Mouse (Mus musculus) adrenal gland, adult 2 months (tissue): ENCODE data around the gene Sytl3. TPM values are rescaled to one million over a fixed set of nuclear protein-coding genes. Genes with fewer than 3 reads are reported as not detected.
A peak's percentile ranks its signal among the peaks of the same experiment; 100 is the strongest.

Experiments used
- DNase-seq: peaks from one replicate; pipeline ENCODE4 v3.0.0; 2021
- polyA plus RNA-seq: library from polyadenylated mRNA; depleted of rRNA; stranded (reverse); fragments of >200 nt; gene quantifications from 2 replicates; pipeline ENCODE4 v1.2.3, GENCODE M21; 2012
- total RNA-seq, 2 experiments: library from RNA; stranded (reverse); gene quantifications; 2 replicates each; pipeline ENCODE4 v1.2.3; 2021

The Sytl3 gene
- total and polyA plus RNA-seq, 3 experiments = 0.21 TPM; not detected in 2

DNA sequence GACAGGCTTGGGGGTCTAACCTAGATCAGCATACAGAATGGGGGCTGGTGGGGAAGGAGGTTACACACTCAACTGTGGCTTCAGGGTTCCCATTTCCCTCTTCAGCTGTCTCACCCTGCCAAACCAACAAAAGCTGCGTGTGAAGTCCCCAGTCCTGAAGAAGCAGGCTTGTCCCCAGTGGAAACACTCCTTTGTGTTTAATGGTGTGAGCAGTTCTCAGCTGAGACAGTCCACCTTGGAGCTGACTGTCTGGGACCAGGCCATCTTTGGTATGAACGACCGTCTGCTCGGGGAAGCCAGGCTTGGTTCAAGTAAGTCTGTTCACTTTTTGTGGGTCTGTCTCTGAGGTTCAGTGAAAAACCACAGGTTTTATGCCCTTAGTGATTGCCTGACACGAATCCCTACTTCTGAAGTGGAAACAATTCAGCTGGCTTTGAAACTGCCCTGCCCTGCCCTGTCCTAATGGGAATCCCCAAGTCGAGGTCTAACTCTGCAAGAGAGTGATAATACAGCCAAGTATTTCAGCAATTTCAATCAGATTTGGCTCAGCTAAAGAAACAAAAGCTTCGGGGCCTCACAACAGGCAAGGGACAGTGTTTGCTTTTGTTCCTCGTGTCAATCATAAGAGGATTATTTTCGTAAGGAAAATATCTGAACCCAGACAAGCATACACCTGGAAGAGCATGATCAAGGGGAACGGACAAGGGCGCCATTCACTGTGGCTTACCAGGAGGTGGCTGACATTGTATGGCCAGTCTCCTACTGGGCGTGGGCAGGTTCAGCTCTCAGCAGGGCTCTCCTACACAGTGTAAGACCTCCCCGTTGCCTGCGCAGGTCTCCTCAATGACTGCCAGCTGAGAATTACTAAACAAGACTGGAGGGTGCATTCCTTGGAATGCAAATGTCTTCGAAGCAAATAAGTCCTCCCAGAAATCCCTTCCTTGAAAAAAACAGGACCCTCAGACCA, 77.7 kb downstream of the Sytl3 start:
- DNase-seq = no peak

DNA sequence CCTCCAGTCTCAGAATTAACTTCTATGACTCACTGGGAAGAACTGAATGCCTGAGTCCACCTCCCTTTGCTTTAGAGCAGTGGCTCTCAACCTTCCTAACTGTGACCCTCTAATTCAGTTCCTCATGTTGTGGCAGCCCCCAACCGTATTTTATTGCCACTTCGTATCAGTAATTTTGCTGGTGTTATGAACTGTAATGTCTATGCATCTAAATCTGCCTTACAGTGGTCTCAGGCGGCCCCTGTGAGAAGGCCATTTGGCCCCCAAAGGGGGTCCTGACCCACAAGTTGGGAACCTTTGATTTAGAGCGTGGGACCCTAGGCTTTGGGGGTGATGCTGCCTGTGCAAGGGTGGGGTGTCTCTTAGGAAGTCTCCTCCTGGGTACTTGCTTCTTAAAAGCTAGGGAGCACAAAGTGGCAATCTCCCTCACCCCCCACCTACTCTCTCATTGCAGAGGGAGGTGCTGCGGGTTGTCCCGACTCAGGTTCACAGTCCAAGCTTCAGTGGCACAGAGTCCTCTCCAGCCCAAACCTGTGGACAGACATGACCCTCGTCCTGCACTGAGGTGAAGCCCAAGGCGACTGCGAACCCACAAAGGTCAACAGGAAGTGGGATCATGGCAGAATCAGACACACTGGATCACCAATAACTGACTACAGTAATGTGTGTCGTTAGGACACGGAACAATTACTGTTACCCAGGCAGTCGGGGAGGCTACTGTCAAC, 78.5 kb downstream of the Sytl3 start:
- no peak for DNase-seq

DNA sequence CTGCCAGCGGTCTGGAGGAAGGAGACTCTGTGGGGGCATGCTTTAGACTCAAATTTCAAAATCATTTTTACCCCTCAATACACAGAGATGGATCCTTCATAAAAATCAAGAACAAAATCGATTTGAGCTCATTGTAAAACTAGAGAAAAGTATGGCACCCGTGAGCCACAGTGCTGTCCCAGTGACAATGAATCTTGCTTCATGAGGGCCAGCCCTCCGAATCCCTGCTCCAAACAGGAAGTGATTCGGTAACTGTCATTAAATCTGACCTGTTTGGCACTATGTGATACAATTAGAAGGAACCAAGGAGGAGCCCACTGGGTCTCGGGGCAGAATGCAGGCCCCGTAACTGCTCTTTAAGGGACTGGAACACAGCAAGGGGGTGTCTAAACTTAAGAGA, 79.9 kb downstream of the Sytl3 start:
- DNase-seq = no peak

DNA sequence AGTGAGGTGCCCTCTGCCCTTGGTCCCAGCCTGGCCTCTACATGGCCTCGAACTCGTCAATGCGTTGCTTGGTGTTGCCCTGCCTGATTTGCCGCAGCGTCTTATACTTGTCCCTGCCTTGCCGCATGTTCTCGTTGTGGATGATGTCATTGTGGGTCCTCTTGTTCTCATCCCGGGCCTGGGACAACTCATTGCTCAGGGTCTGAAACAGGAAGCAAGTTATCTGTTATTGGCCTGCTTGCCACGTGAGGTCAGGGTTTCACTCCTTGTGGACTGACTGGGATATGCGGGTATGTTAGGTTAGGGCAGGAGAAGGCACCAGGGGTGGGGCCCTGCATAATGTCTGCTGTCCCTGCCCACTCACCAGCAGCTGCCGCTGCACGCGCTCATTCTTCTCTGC, 80.4 kb downstream of the Sytl3 start:
- DNase-seq = no peak

DNA sequence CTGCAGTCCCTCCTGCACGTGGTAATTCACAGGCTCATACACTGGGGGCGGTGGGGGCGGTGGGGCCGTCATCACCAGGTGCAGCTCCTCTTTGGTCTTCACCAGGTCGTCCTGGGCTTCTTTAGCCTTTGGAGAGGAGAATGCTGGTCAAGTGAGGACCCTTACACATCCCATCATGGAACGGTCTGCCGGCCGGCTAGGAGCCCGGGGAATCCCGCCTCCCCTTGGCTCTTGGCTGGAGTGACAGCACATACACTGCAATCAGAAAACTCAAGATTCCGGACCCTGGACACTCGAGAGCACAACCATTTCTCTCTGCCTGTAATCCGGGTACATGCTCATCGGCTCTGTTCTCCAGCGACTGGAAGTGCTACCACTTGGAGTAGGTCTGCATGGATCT, 80.9 kb downstream of the Sytl3 start:
- no peak for DNase-seq

DNA sequence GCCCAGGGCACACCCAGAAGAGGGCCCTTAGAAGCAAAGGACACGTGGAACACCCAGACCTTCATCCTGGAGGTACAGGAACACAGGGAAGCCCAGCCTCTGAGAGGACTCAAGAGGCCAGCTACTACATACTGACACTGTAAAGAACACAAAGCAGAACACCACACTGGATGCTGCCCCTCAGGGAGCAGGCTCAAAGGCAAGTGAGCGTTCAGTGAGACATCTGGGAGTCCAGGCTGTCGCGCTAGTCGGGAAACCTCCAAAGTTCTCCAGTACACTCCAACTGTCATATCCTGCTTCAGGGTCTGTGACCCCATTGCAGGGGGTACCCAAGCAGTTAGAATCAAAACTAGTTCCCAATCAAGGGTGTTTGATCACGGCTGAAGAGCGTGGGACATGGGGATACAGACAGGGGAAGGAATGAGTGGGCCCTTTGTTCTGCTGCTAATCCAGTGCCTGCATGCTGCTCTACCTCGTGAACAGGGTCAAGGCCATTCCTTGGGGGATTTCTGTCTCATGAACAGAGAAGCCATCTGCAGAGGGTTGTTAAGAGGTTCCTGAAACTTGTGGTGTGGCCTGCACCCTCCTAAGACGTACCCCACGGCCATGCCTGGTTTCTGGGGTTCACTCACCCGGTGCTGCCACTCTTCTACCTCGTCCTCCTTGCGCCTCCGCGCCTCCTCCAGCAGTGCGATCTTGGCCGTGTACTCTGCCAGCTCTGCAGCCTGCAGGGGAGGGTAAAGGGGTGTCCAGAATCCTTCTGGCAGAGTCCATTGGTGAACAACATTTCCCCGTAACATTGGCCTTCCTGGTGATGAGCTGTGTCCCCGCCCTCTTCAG, 81.7 kb downstream of the Sytl3 start:
- no peak for DNase-seq

DNA sequence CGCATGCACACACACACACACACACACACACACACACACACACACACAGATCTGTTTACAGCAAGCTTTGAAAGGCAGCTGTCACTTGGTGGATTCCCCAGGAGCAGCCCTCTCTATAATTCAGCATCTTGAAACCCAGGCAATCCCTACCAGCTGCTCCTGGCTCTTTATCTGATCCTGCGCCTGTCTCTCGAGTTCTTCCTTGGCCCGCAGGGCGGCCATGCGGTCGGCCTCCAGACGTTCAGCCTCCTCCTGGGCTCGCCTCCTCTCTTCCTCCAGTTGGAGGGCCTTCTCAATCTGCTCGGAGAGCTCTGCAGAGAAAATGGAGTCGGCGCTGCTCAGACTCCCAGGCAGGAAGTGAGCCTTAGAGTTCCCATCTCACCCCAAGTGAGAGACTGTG, 82.4 kb downstream of the Sytl3 start:
- no peak for DNase-seq

DNA sequence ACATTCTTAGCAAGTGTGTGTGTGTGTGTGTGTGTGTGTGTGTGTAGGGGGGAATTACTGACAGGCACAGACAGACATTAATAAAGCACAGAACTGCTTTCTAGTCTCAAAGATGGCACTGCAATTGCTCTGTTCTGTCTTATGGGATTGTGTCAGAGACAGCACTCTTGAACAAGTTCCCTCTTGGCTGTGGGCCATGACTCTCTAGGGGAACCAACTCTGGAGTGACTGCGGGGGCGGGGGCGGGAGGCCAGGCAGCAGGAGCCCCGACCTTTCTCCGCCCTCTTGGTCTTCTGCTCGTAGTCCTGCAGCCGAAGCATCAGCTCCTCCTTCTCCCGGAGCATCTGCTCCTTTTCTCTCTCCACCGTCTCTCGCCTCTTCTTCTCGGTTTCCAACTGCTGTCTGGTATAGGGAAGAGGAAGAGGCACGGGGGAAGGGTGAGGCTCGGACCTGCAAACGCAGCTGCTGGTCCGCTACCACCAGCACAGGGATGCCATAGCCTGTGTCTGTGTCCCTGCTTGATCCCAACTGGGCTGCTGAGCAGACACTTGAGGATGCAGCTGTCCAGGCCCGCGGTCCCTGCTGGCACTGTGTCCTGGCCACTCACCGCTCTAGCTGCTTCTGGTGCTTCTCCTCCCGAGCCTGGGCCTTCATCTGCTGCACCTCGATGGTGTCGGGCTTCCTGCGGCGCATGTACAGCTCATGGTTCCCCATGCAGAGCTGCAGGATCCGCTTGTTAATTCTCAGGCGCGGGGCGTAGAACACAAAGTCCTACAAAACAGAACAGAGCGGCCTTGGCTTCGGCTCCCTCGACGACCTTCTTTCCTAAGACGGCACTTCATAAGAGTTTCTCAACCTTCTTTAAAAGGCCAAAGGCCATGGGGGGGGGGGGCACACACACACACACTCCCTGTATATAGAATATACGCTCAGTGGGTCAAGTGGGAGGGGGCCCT, 83.5 kb downstream of the Sytl3 start:
- no peak for DNase-seq

DNA sequence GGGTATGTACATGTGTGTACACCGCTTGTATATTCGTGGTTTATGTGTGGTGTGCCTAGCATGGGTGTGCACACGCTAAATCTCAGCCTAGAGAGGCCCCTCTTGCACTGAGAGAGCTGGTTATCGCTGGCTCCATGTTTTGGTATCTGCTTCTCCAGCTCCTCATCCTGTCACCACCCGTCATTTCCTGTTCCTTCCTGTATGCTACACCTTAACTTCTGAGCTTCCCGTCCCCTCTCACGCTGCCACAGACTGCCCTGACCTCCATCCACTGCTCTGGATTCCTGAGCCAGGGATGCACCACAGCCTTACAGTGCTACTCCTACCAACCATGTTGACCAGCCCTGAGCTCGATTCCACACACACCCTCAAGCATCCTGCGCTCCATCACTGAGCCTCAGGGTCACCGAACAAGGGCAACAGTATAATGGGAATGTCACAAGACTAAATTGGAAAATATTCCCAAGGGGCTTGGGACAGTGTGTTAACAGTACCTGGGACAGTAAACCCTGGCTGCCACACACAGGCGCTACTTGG, 84.2 kb downstream of the Sytl3 start:
- DNase-seq = no peak

DNA sequence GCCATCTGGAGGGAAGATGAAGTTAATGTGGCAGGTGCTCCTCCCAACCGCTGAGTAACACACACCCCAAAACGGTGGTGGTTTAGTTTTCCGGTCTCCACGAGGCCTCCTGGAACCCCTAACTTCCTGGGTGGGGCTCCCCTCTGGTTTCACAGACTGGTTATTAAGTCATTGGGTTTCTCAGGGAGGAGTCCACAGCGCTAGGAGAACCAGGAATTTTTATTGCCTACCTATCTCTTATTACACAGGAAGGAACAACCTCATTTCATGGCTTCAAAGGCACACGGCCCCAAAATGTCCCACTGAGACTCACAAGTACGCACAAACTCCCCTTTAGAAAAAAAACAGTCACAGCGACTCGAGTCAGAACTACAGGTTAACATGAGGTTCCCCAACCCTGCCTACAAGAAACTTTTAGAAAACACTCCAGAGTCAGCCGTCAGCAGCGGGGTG, 84.9 kb downstream of the Sytl3 start:
- DNase-seq = no peak

DNA sequence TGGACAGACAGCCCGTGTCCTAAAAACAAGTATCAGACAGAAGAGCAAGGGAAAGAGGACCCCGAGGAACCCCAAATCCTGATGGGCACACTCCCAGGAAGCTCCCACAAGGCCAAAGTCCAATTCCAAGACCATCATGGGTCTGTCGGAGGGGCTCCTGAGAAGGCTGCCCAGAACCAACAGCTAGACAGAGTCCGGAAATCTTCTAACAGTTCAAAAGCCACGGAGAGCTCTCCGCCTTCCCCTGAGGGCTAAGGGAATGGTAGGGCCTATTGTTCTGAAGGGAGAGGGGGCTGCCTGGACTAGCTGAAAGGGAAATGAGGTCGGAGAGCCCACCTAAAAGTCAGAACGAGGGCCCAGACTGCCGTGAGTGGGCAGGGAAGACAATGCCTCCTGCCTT, 85.5 kb downstream of the Sytl3 start:
- no peak for DNase-seq

DNA sequence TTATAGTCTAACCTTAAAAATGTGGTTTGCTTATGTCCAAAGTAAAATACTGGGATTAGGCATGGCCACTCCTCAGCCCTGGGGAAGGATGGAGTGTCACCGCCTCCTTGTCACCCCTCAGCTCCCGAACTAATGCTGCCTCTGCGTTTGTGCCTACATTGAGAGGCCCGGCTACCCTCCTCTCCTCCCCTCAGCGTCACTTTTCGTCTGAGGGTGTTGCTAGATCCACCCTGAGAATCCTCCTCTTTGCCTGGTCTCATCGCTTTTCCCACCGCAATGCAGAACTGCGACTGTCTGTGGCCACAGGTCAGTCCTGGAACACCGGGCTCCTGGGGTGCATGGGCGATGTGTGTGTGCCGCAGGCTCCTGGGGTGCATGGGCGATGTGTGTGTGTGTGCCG, 86.0 kb downstream of the Sytl3 start:
- no peak for DNase-seq

DNA sequence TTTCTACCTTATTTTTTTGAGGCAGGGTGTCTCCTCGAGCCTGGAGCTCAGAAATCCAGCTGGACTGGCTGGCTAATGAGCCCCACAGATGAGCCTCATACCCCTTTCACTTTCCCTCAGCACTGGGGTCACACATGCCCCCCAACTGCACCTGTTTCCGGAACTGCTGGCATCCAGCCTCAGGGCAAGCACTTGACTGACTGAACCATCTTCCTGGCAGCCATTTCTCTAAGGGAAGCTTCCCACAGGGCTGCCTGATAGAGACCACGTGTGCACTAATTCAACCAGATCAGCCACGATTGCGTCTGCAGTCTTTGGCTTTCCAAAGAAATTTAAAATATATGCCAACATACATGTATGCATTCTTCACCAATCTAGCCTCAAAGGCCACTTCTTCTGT, 86.6 kb downstream of the Sytl3 start:
- DNase-seq = no peak

DNA sequence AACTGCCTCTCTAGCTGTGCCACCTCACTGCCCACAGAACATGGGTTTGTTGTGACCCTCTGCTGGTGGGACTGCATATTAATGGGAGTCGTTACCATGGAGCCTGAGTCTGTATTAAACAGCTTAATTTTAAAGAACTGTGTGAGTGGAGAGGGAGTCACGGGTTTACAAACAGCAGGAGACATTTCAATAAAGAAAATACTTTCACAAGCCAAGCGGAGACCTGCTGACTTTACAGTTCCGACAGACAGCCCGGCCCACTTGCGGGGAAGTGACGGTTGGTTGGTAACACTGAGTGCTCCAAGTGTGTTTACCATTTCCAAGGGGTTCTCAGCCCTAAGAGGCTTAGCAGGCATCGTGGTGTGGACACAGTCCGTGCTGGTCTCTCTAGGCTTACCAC, 87.1 kb downstream of the Sytl3 start:
- DNase-seq = no peak

DNA sequence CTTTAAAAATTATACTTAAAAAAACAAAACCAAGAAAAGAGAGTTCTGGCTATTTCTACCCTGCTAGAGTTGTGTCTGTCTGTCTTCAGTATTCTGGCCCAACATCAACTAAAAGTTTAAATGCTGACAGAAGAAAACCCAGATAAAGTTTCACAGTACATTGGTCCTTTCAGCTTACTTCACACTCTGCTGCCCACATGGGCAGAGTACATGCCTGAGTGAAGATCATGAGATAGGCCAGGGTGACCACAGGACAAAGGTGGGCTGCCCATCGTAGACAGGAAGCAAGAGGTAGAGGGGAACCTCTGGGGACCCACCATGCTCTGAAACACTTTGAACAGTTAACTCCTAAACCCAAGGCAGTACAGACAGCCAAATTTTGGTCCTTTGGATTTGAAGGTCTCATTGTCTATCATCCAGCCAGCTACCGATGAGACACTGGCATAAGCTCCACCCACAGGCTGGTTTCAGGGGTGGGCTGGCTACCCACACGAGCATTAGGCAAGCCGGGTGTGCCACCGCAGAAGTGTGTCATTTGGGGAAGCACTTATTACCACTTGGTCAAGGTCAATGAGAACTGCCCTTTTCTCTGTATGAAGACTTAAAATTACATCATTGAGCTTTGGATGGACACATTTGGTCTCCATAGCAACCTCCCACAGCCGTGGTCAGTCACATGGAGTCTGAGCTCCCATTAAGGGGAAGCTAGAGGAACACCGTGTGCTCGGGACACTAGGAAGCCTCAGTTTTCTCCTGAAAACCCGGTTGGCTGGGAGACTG, 87.7 kb downstream of the Sytl3 start:
- DNase-seq = peak; percentile 68

DNA sequence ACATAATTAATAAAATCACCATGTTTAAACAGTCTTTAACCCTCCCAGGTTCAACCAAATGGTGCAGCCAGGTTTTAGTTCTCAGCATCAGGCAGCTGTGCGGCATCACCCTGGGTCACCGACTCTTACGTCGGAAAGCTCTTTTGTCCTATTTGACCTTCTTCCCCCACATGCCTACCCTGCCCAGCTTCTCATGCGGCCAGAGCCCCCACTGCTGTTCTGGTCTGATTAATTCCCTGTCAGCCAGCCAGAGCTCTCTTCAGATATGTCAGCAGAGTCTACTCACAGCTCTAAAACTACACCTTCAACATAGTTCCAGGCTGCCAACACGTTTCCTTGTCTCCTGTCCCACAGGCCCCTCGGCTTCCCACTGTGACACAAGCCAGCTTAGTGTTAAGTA, 88.6 kb downstream of the Sytl3 start:
- DNase-seq = no peak

DNA sequence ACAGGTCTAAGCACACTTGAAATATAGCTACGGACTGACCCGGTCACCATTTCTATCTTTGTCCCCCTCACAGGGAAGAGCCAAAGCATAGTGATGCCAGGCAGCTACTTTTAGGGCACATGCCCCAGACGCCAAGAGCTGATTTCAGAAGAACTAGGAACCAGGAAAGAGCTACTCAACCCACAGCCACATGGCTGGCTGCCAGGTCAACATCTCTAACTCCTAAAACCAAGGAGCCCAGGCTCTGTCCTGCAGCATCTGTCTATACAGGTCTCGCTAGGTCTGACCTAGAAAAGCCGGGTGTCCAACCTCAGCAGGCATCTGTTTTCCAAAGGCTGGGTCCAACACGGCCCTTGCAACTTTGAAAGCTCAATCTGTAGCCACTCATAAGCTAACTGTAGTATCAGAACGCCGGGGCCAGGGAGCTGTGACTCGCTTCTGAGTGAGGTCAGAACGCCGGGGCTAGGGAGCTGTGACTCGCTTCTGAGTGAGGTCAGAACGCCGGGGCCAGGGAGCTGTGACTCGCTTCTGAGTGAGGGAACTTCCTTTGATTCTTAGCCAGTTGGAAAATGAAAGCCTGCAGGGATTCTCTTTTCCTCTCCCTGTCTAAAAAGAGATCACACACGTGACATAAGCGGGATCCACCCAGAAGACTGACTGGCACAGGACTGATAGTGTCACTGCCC, 90.0 kb downstream of the Sytl3 start:
- peak; percentile 86 for DNase-seq

DNA sequence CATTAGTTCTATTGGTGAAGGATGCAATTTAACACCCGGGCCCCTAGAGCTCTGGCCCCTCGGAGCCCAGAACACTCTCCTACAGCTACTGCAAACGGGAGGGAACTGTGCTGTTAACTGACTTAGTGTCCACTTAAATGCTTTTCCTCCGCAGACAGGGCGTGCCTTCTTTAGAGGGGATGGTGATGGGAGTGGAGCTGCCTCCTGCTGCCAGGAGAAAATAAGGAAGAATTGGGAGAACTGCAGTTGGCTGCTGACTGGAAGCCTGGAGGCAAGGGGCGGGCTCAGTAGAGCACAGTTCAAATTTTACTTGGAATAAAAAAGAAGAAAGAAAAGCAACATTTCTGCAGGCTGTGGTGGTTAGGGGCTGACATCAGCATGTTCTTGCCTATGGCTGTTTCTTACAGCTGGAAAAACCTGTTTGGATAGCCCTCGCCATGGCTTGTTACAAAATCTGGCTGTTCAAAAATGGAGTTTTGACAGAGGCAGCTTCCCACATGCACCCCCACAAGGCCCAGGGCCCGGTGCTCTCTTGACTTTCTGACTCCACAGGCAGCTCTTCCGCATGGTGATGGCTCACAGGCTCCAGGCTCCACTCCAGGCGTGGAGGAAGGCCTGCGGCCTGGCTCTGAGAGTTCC, 92.4 kb downstream of the Sytl3 start:
- DNase-seq = no peak

DNA sequence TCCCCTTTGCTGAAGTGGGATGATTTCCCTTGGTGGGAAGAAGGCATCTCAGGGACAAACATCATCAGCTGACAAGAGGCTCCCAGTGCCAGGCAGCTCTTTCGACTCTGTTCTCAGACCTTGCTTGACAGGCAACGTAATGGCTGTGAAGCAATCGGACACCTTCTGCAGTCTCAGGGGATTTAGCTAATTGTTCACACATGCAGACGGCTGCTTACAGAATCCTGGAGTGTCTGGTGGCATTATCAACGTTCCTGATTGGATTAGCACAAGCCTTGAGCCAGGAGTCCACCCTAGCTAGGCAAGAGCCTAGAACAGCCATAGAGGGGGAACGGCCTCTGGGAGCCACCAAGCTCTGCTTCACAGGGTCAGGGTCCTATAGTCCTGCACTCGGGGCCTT, 93.5 kb downstream of the Sytl3 start:
- DNase-seq = no peak
